Mouse (Mus musculus) CH12.LX (cell line): ENCODE results near the gene Hist3h2a.

Experiments
- JUND ChIP-seq: conservative IDR thresholded peaks from 2 replicates; pipeline ENCODE4 v1.6.1; 2011; ENCODE audit warnings: low read depth, low read length, improper control_type of control experiment
- POLR2A ChIP-seq: IDR thresholded peaks from 2 replicates; pipeline ENCODE4 v1.6.1; 2011; ENCODE audit warnings: low read depth, mild to moderate bottlenecking, improper control_type of control experiment, low read length
- UBTF ChIP-seq: IDR thresholded peaks from 2 replicates; pipeline ENCODE4 v1.6.1; 2012; ENCODE audit warnings: low read depth, mild to moderate bottlenecking, inconsistent platforms, low read length, improper control_type of control experiment, moderate library complexity

- TF ChIP-seq JUND (no peak), UBTF (no peak), POLR2A (no peak)
These were observed 6.5 kb upstream of the Hist3h2a start for GRCm38 (mm10) chr11:58947798-58948528.
